Mouse (Mus musculus) heart, adult 2 months (tissue): ENCODE data around the gene Cdkl2. TPM values are rescaled to one million over a fixed set of nuclear protein-coding genes. Genes with fewer than 3 reads are reported as not detected.

Source experiments
- DNase-seq, 2 experiments: peaks; one replicate each; pipeline ENCODE4 v3.0.0; 2021
- H3K27ac ChIP-seq: fragments of 200-600 bp; 2 replicates; pipeline ENCODE4 v1.8.1; 2022
- H3K27me3 ChIP-seq: fragments of 200-500 bp; 2 replicates; pipeline ENCODE4 v1.6.1; 2012; ENCODE audit warnings: mild to moderate bottlenecking, low read length, inconsistent platforms, mixed read lengths; ENCODE audit not compliant: control insufficient read depth, insufficient read depth
- H3K36me3 ChIP-seq: fragments of 200-500 bp; 2 replicates; pipeline ENCODE4 v1.6.1; 2012; ENCODE audit warnings: low read length, inconsistent platforms; ENCODE audit not compliant: control insufficient read depth, insufficient read depth
- H3K4me1 ChIP-seq: fragments of 200-500 bp; 2 replicates; pipeline ENCODE4 v1.6.1; 2011; ENCODE audit warnings: low read length; ENCODE audit not compliant: control insufficient read depth, insufficient read depth
- H3K4me3 ChIP-seq: fragments of 200-600 bp; 2 replicates; pipeline ENCODE4 v1.8.1; 2022
- H3K79me2 ChIP-seq: fragments of 200-500 bp; replicated peaks from 2 replicates; pipeline ENCODE4 v1.6.1; 2012; ENCODE audit warnings: mild to moderate bottlenecking, inconsistent platforms, low read length, moderate library complexity, mixed read lengths; ENCODE audit not compliant: control insufficient read depth, insufficient read depth
- H3K9ac ChIP-seq: fragments of 200-500 bp; 2 replicates; pipeline ENCODE4 v1.6.1; 2012; ENCODE audit warnings: low read depth, mild to moderate bottlenecking, control low read depth, inconsistent platforms, low read length, mixed read lengths
- CTCF ChIP-seq: fragments of 200-600 bp; IDR thresholded peaks from 2 replicates; pipeline ENCODE4 v1.8.1; 2022; ENCODE audit warnings: antibody characterized with exemption, mild to moderate bottlenecking, moderate library complexity
- EP300 ChIP-seq: fragments of 200-500 bp; IDR thresholded peaks from 2 replicates; pipeline ENCODE4 v1.6.1; 2011; ENCODE audit warnings: low read depth, low read length, control low read depth; ENCODE audit not compliant: insufficient read depth
- POLR2A ChIP-seq: fragments of 200-500 bp; IDR thresholded peaks from 2 replicates; pipeline ENCODE4 v1.6.1; 2011; ENCODE audit warnings: mild to moderate bottlenecking, low read depth, low read length, control low read depth; ENCODE audit not compliant: insufficient read depth
- WGBS: fragments of 180-500 bp; shearing (Covaris S2); methylation state at CpG from one replicate; pipeline ENCODE4 v1.1.7; 2018; 5-methylcytosine and 5-hydroxymethylcytosine counted together
- intact Hi-C: fragments of 180-260 bp; cut with DNase I; formaldehyde crosslinking; loops from one replicate; pipeline ENCODE4 v1.15.1; 2025
- polyA plus RNA-seq: library from polyadenylated mRNA; depleted of rRNA; stranded (reverse); fragments of >200 nt; gene quantifications from 2 replicates; pipeline ENCODE4 v1.2.3, GENCODE M21; 2012
- total RNA-seq, 2 experiments: library from RNA; stranded (reverse); gene quantifications; 2 replicates each; pipeline ENCODE4 v1.2.3; 2021

The Cdkl2 gene
- total and polyA plus RNA-seq, 3 experiments, result 1.1 to 4.0 (median 3.5) TPM

- intact Hi-C loops, result loop anchor here (10.0 kb wide), 1 partner anchor 52 kb away; no protein-coding TSS in a partner anchor
- DNase-seq, result no peak
- Histone ChIP-seq H3K36me3 (no peaks in the 10 kb centered on the region; the same call in 1 of the 2 replicates), H3K79me2 (no peaks in the 10 kb centered on the region), H3K4me3 (no peak overlapping the region), H3K9ac (no peak overlapping the region), H3K4me1 (no peaks in the 10 kb centered on the region), H3K27ac (no peak overlapping the region), H3K27me3 (no peaks in the 10 kb centered on the region)
- TF ChIP-seq CTCF (peak; percentile 51), EP300 (no peak)
- 98% methylated on average over 2 of the region's 2 CpGs for WGBS
Observed at GRCm38 (mm10) chr5:92063192-92063591, 19.5 kb upstream of the Cdkl2 start.

DNA sequence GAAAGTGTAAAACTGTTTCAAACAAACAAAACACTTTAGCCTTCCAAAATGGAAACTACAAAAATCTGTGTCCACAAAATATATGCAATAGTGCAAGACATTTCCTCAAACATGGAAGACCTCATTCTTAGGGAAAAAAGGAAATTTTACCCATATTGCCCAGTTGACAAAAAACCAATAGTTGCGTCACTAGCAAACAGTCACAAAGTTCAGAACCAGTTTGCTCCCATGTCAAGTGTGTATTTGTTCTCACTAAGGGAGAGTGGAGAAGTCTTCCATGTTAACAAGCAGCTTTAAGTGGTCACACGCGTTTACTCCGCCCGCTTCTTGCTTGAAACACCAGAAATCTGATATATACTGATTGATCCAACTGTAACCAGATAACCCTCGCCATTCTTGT is 9.2 kb upstream of the Cdkl2 start:
- whole genome bisulfite sequencing, result 93% methylated on average over 6 of the region's 6 CpGs
- Histone ChIP-seq H3K4me1 (no peaks in the 10 kb centered on the region), H3K79me2 (no peaks in the 10 kb centered on the region), H3K27me3 (no peaks in the 10 kb centered on the region), H3K36me3 (no peaks in the 10 kb centered on the region; the same call in 1 of the 2 replicates), H3K4me3 (no peak overlapping the region), H3K9ac (no peak overlapping the region), H3K27ac (no peak overlapping the region)
- intact Hi-C loops, result no loop called here
- DNase-seq, result no peak
- TF ChIP-seq POLR2A (no peak), CTCF (no peak)

- no peak for DNase-seq
- Histone ChIP-seq H3K4me3 (no peak overlapping the region), H3K27ac (no peak overlapping the region), H3K36me3 (no peaks in the 10 kb centered on the region; the same call in 1 of the 2 replicates), H3K4me1 (no peaks in the 10 kb centered on the region), H3K79me2 (no peaks in the 10 kb centered on the region), H3K27me3 (no peaks in the 10 kb centered on the region), H3K9ac (no peak overlapping the region)
- WGBS, result 83% methylated on average over 3 of the region's 3 CpGs
- no peak for TF ChIP-seq EP300
- TF ChIP-seq CTCF, result no peak
- TF ChIP-seq POLR2A, result no peak
- intact Hi-C loops, result no loop called here
Observed at GRCm38 (mm10) chr5:92050419-92050818, 6.7 kb upstream of the Cdkl2 start.

GRCm38 (mm10) chr5:92042377-92043348 is 1.0 kb downstream of the Cdkl2 start:
- Histone ChIP-seq H3K27me3 (no peaks in the 10 kb centered on the region), H3K27ac (peak overlapping the region; percentile 79), H3K4me1 (no peaks in the 10 kb centered on the region), H3K79me2 (no peaks in the 10 kb centered on the region), H3K36me3 (no peaks in the 10 kb centered on the region), H3K9ac (peak overlapping the region; percentile 63), H3K4me3 (peak overlapping the region; percentile 96)
- 0 out of 2 replicates have a peak, but pooled peaks have one; percentile 27 for TF ChIP-seq EP300
- peak; percentile 25; the same call in 1 of the 2 replicates for TF ChIP-seq CTCF
- no peak for TF ChIP-seq POLR2A
- WGBS, result under 1% methylated on average over 68 of the region's 68 CpGs
- peak; percentile 94 for DNase-seq
- intact Hi-C loops, result loop anchor here (2.0 to 5.0 kb wide), 3 partner anchors 40 to 80 kb away; partner anchors contain the start of genes G3bp2 and Rchy1

DNA sequence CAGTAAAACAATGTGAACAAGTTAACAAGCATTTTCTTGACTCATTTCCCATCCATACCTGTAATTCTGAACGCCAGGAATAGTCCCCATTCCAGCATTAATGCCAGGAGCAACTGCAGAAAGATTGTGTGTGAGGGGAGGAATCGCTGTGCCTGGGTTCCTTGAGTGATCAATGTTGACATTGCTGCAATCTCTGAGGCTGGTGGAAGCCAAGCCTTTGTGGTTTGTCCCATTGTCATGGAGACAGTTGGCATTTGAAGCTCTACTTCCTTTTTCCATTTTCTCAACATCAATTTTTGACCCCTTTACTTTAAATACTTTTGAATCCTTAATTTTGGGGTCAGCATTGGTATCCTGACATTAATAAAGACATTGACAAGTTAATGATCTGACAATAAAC is 23.7 kb downstream of the Cdkl2 start:
- Histone ChIP-seq H3K27ac (no peak overlapping the region), H3K4me3 (no peak overlapping the region), H3K4me1 (no peaks in the 10 kb centered on the region), H3K27me3 (no peaks in the 10 kb centered on the region), H3K36me3 (no peaks in the 10 kb centered on the region), H3K9ac (no peak overlapping the region), H3K79me2 (no peaks in the 10 kb centered on the region)
- no peak for DNase-seq
- TF ChIP-seq POLR2A, result no peak
- no peak for TF ChIP-seq CTCF
- no peak for TF ChIP-seq EP300
- intact Hi-C loops, result no loop called here
- 59% methylated on average over 2 of the region's 2 CpGs for WGBS

- DNase-seq, result no peak
- Histone ChIP-seq H3K4me3 (no peak overlapping the region), H3K4me1 (no peaks in the 10 kb centered on the region), H3K79me2 (no peaks in the 10 kb centered on the region), H3K9ac (no peak overlapping the region), H3K27ac (no peak overlapping the region), H3K36me3 (no peaks in the 10 kb centered on the region), H3K27me3 (no peaks in the 10 kb centered on the region)
- TF ChIP-seq POLR2A (no peak), CTCF (no peak), EP300 (no peak)
- WGBS, result 58% methylated on average over 7 of the region's 7 CpGs
- intact Hi-C loops, result no loop called here
Observed at GRCm38 (mm10) chr5:92011756-92012155, 31.9 kb downstream of the Cdkl2 start.
